Mouse (Mus musculus) neural tube, embryonic 15.5 days (tissue): ENCODE measurements around the gene Donson. TPM values are rescaled to one million over a fixed set of nuclear protein-coding genes. Genes with fewer than 3 reads are reported as not detected.

Experiments used
- ATAC-seq: fragments of 200-750 bp; cut with Nextera tagmentation; 2 replicates; pipeline ENCODE4 v1.8.0; 2017; ENCODE audit warnings: mild to moderate bottlenecking, moderate TSS enrichment, moderate library complexity; ENCODE audit not compliant: low FRiP score
- H3K27ac ChIP-seq: fragments of 300-500 bp; sonication (generic); replicated peaks from 2 replicates; pipeline ENCODE4 v1.5.1; 2015; ENCODE audit warnings: mild to moderate bottlenecking, inconsistent platforms
- H3K27me3 ChIP-seq: fragments of 300-500 bp; sonication (generic); replicated peaks from 2 replicates; pipeline ENCODE4 v1.6.1; 2015; ENCODE audit warnings: inconsistent platforms
- H3K36me3 ChIP-seq: fragments of 300-500 bp; sonication (generic); 2 replicates; pipeline ENCODE4 v1.6.1; 2015; ENCODE audit warnings: inconsistent platforms
- H3K4me1 ChIP-seq: fragments of 300-500 bp; sonication (generic); 2 replicates; pipeline ENCODE4 v1.6.1; 2015; ENCODE audit warnings: inconsistent platforms
- H3K4me2 ChIP-seq: fragments of 300-500 bp; sonication (generic); 2 replicates; pipeline ENCODE4 v1.6.1; 2015; ENCODE audit warnings: inconsistent platforms, mild to moderate bottlenecking, moderate library complexity
- H3K4me3 ChIP-seq: fragments of 300-500 bp; sonication (generic); replicated peaks from 2 replicates; pipeline ENCODE4 v1.5.1; 2015; ENCODE audit warnings: mild to moderate bottlenecking, inconsistent platforms
- H3K9ac ChIP-seq: fragments of 300-500 bp; sonication (generic); replicated peaks from 2 replicates; pipeline ENCODE4 v1.6.1; 2015; ENCODE audit warnings: mild to moderate bottlenecking, inconsistent platforms
- H3K9me3 ChIP-seq: fragments of 300-500 bp; sonication (generic); replicated peaks from 2 replicates; pipeline ENCODE4 v1.6.1; 2016; ENCODE audit warnings: inconsistent platforms
- WGBS: fragments of 180-500 bp; shearing (Covaris S2); methylation state at CpG from one replicate; pipeline ENCODE4 v1.1.7; 2015; ENCODE audit warnings: mixed read lengths; 5-methylcytosine and 5-hydroxymethylcytosine counted together
- polyA plus RNA-seq: library from polyadenylated mRNA; unstranded; fragments of >200 nt; fragmentation: Nextera tagmentation; extraction: Ambion mirVana; gene quantifications from 2 replicates; pipeline ENCODE4 v1.2.1, GENCODE M21; 2015

The Donson gene
- polyA plus RNA-seq, 1 experiment from 2014 or later: 21.7 TPM

DNA sequence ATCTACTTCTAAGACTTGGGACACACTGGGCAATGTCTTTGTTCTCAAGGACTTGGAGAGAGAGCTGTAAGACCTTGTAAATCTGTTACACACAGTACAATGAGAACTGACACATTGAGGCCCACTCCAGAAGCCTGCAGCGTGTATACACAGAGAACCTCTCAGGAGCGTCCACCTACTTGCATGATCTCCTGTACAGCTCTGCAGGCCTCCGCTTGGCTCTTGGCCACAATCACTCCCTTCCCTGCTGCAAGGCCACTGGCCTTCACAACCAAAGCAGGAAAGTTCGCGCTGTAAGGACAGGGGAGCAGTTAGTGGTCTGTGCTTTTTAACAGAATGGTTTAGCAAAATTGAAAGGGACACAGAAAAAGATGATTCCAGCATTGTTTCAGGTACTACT, 49.4 kb downstream of the Donson start:
- ATAC-seq: no peak
- no peak overlapping the region for H3K9ac ChIP-seq
- H3K27me3 ChIP-seq: no peaks in the 10 kb centered on the region
- H3K4me3 ChIP-seq: no peak overlapping the region
- H3K9me3 ChIP-seq: no peaks in the 10 kb centered on the region
- WGBS: 94% methylated on average over 5 of the region's 5 CpGs
- H3K36me3 ChIP-seq: peaks cover 72% of the 10 kb centered on the region
- H3K4me1 ChIP-seq: no peaks in the 10 kb centered on the region
- H3K4me2 ChIP-seq: no peak overlapping the region
- H3K27ac ChIP-seq: no peak overlapping the region

DNA sequence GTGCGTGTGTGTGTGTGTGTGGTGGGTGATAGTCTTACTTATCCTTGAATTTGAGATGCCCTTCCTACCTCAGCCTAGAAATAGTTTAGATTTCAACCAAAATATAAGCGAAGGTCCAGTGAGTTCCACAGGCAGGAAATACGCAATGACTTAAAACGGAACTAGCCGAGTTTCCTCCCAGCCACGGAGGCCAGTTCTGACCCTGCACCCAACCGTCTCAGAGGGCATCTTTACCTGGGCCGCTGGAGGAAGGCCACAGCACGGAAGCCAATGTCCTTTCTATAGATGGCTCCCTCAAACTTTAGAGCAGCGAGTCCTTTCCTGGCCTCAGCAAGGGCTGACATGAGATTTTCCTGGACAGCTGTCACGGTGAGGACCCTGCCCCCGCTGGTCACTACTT, 54.9 kb downstream of the Donson start:
- 94% methylated on average over 12 of the region's 12 CpGs for WGBS
- Histone ChIP-seq H3K4me1 (no peaks in the 10 kb centered on the region), H3K4me3 (no peak overlapping the region), H3K4me2 (no peak overlapping the region), H3K27me3 (no peaks in the 10 kb centered on the region), H3K9me3 (no peaks in the 10 kb centered on the region), H3K9ac (no peak overlapping the region), H3K36me3 (peaks cover 76% of the 10 kb centered on the region), H3K27ac (no peak overlapping the region)
- ATAC-seq: no peak

DNA sequence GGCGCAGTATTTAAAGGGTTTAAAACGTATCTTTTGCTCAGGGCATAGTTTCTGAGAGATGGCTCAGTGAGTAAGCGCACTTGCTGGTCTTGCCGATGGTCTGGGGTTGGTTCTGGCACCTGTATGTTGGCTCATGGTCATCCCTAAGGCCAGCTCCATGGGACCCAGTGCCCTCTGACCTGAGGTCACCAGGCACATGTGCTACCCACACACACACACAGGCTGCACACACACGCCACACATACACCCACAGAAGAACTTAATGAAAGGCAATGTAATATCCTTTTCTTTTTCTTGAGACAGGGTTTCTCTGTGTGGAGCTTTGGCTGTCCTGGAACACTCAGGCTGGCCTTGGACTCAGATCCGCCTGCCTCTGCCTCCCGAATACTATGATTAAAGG, 55.6 kb downstream of the Donson start:
- Histone ChIP-seq H3K27me3 (no peaks in the 10 kb centered on the region), H3K36me3 (peaks cover 77% of the 10 kb centered on the region), H3K4me1 (no peaks in the 10 kb centered on the region), H3K9ac (no peak overlapping the region), H3K27ac (no peak overlapping the region), H3K9me3 (no peaks in the 10 kb centered on the region), H3K4me2 (no peak overlapping the region), H3K4me3 (no peak overlapping the region)
- 95% methylated on average over 7 of the region's 7 CpGs for WGBS
- ATAC-seq: no peak

DNA sequence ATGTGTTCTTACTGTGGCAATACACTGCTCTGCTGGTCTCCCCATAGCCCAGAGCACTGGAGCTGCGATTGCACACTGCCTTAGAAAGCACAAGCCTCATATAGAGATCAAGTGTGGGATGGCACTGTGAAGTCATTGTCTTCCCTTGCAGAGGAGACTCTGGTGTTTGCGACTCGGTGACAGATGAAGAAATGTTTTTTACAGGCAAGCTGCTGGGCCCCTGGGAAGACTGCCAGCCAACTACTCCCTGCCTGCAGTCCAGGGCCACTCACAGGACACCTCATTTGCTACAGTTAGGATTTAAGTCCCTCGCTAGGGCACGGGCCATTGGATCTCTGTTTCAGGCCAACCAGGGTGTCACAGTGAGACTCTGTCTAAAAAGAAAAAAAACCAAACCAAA, 56.1 kb downstream of the Donson start:
- Histone ChIP-seq H3K36me3 (peaks cover 77% of the 10 kb centered on the region), H3K27ac (no peak overlapping the region), H3K4me1 (no peaks in the 10 kb centered on the region), H3K9ac (no peak overlapping the region), H3K4me3 (no peak overlapping the region), H3K27me3 (no peaks in the 10 kb centered on the region), H3K9me3 (no peaks in the 10 kb centered on the region), H3K4me2 (no peak overlapping the region)
- 73% methylated on average over 5 of the region's 5 CpGs for WGBS
- no peak for ATAC-seq

DNA sequence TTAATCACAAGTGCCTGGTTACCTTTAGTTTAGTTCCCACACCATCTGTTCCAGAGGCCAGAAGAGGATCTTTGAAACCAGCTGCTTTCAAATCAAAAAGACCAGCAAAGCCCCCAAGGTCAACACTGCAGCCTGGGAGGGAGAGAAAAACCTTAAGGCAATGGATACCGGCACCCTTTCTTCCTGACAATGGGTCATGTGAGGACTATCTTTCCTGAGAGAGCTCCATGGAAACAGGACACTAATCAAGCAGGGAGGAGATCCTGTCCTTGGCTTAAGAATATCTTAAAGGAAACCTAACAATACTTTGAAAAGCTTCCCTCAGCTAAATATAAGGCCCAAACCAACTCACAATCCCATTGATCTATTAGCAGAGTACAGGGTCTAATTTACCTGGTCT, 58.0 kb downstream of the Donson start:
- no peak for ATAC-seq
- no peak overlapping the region for H3K4me2 ChIP-seq
- H3K9ac ChIP-seq: no peak overlapping the region
- WGBS: 50% methylated on average over 1 of the region's 1 CpGs
- no peak overlapping the region for H3K27ac ChIP-seq
- H3K27me3 ChIP-seq: no peaks in the 10 kb centered on the region
- H3K4me3 ChIP-seq: no peak overlapping the region
- H3K36me3 ChIP-seq: peaks cover 66% of the 10 kb centered on the region
- no peaks in the 10 kb centered on the region for H3K4me1 ChIP-seq
- H3K9me3 ChIP-seq: no peaks in the 10 kb centered on the region

DNA sequence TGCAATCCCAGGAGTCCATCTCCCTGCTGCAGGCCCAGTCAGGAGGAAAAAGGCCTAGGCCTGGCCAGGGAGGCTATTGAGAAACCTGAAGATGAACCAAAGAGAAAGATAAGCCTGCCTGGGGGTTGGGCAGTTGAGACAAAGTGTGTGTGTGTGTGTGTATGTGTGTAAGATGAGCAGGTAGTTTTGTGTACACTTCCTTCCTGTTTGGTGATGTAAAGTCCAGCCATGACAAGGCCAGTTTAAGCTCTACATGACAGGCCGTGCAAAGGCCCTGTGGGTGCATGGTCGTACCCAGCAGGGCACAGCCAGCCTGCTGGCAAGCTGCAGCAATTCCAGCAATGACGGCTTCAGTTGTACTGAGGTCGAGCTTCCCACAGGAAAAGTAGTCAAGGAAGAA, 58.8 kb downstream of the Donson start:
- Histone ChIP-seq H3K4me2 (no peak overlapping the region), H3K27ac (no peak overlapping the region), H3K9ac (no peak overlapping the region), H3K36me3 (peaks cover 74% of the 10 kb centered on the region), H3K4me1 (no peaks in the 10 kb centered on the region), H3K4me3 (no peak overlapping the region), H3K9me3 (no peaks in the 10 kb centered on the region), H3K27me3 (no peaks in the 10 kb centered on the region)
- no peak for ATAC-seq
- WGBS: 94% methylated on average over 4 of the region's 4 CpGs

DNA sequence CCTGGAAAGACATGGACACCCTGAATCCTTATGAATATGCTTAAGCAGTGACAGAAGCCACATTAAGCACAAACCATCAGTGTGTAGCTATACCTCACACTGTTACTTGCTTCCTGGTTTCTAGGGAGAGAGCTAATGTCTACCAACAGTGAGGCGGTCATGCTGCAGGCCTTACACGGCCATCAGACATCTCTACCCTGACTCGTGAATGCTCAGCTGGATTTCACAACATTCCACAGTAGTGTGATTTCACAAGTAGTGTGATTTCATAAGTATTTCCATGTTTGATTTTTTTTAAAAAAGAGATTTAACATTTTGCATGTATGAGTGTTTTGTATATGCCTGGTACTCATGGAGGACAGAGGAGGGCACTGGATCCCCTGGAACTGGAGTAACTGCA, 59.9 kb downstream of the Donson start:
- no peaks in the 10 kb centered on the region for H3K27me3 ChIP-seq
- no peaks in the 10 kb centered on the region for H3K4me1 ChIP-seq
- no peak overlapping the region for H3K27ac ChIP-seq
- H3K4me2 ChIP-seq: no peak overlapping the region
- peaks cover 74% of the 10 kb centered on the region for H3K36me3 ChIP-seq
- ATAC-seq: no peak
- no peak overlapping the region for H3K4me3 ChIP-seq
- 93% methylated on average over 3 of the region's 3 CpGs for WGBS
- no peaks in the 10 kb centered on the region for H3K9me3 ChIP-seq
- H3K9ac ChIP-seq: no peak overlapping the region

DNA sequence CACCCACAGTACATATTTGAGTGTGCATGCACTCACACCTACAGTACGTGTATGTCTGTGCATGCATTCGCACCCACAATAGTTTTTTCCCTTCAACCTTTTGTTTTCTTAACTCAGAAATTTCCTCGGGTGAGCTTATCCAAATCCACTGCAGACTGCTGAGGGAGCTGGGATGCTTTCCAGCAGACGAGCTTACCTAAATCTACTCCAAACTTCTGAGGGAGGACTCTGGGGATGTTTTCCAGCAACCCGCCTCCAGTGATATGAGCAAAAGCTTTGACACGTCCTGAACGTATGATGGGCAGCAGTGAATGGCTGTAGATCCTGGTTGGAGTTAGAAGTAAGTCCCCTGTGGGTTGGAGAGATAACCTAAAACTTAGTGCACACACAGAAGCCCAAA, 60.7 kb downstream of the Donson start:
- H3K4me3 ChIP-seq: no peak overlapping the region
- ATAC-seq: no peak
- WGBS: 94% methylated on average over 7 of the region's 7 CpGs

More for the DNA sequence above, 60.7 kb downstream of the Donson start:
- peaks cover 77% of the 10 kb centered on the region for H3K36me3 ChIP-seq
- H3K9ac ChIP-seq: no peak overlapping the region
- no peaks in the 10 kb centered on the region for H3K27me3 ChIP-seq
- H3K9me3 ChIP-seq: no peaks in the 10 kb centered on the region
- no peaks in the 10 kb centered on the region for H3K4me1 ChIP-seq
- no peak overlapping the region for H3K27ac ChIP-seq
- H3K4me2 ChIP-seq: no peak overlapping the region

Other genes with a start within 250 kb of the Donson start
- gene Ifnar1, start 203.5 kb downstream of the Donson start, polyA plus RNA-seq: 45.3 and 46.8 TPM in 2 replicates
- gene Ifngr2, start 141.7 kb downstream of the Donson start, polyA plus RNA-seq: 106 and 112 TPM in 2 replicates
- 102 and 112 TPM in 2 replicates for gene Tmem50b, start 91.0 kb downstream of the Donson start, polyA plus RNA-seq
- gene Dnajc28, start 69.7 kb downstream of the Donson start, polyA plus RNA-seq: 5.1 and 5.9 TPM in 2 replicates
- gene Gart, start 41.8 kb downstream of the Donson start, polyA plus RNA-seq: 56.6 and 80.4 TPM in 2 replicates
- 103 and 106 TPM in 2 replicates for gene Son, start 41.3 kb downstream of the Donson start, polyA plus RNA-seq
- 98.8 and 113 TPM in 2 replicates for gene Cryzl1, start 40.2 kb upstream of the Donson start, polyA plus RNA-seq
- gene Itsn1, start 40.5 kb upstream of the Donson start, polyA plus RNA-seq: 44.5 and 48.6 TPM in 2 replicates